Comparison of ENCODE assay signal across 9 mouse cellular contexts in the genomic region with DNA sequence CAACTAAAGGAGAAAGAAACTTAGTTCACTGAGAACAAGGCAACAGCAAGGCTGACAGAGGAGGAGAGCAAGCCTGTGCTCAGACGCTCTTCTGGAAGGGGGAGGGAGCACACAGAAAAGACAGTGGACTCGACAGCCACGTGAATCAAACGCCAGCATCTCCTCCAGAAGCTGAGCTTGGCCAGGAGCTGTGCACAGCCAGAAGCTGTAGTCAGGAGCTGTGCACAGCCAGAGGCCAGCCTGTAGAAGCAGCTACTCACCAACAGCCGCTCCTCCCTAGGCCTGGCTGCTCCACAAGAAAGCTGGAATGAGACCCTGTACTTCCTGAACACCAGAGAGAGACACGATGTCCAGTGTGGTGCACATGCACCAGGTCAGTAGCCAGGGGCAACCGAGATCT. TPM values are rescaled to one million over a fixed set of nuclear protein-coding genes. Genes with fewer than 3 reads are reported as not detected.
A peak's percentile ranks its signal among the peaks of the same experiment; 100 is the strongest.
DNase-seq lines count a peak whose midpoint lies in the region; ATAC-seq and TF ChIP-seq lines count a peak whose summit lies in the region.
"Had no signal": no experiment of that assay in that cellular context is flagged by ENCODE, and none has a peak within 500 bp of the region (broad histone marks: within the 10 kb centered on the region; RNA-seq: fewer than 3 reads in every experiment).

No protein-coding gene starts in this region.

- no peak overlapping the region for H3K9ac ChIP-seq in hindbrain, embryonic 11.5 days (ENCODE audit: low read depth, low read length)
- H3K9ac ChIP-seq in midbrain, embryonic 13.5 days (replicated peaks), result no peak overlapping the region
- H3K9ac ChIP-seq in midbrain, embryonic 14.5 days (replicated peaks; ENCODE audit: low read length), result no peak overlapping the region
- no peak overlapping the region; the same call in 1 of the 2 replicates for H3K9ac ChIP-seq in hindbrain, postnatal 0 days (replicated peaks; ENCODE audit: low read length)
- no peak overlapping the region for H3K9ac ChIP-seq in stomach, embryonic 15.5 days

- no peak overlapping the region for H3K4me3 ChIP-seq in hindbrain, embryonic 10.5 days
- no peak overlapping the region for H3K4me3 ChIP-seq in hindbrain, embryonic 11.5 days (ENCODE audit: low read depth, low read length)
- H3K4me3 ChIP-seq in midbrain, embryonic 13.5 days (replicated peaks), result no peak overlapping the region
- H3K4me3 ChIP-seq in midbrain, embryonic 14.5 days (replicated peaks; ENCODE audit: low read depth, low read length), result no peak overlapping the region
- H3K4me3 ChIP-seq in hindbrain, postnatal 0 days (ENCODE audit: low read length), result no peak overlapping the region
- no peak overlapping the region for H3K4me3 ChIP-seq in stomach, embryonic 15.5 days (replicated peaks)

- TF ChIP-seq CTCF in hindbrain, postnatal 0 days (IDR thresholded peaks at IDR 0.05; ENCODE audit: low read depth), result no peak

- H3K27me3 ChIP-seq in hindbrain, embryonic 10.5 days (ENCODE audit: insufficient read depth, poor library complexity, severe bottlenecking), result peaks cover 19% of the 10 kb centered on the region; the same call in 1 of the 2 replicates
- H3K27me3 ChIP-seq in hindbrain, embryonic 11.5 days (ENCODE audit: control insufficient read depth, insufficient read depth, low read length), result no peaks in the 10 kb centered on the region
- H3K27me3 ChIP-seq in midbrain, embryonic 13.5 days, result peaks cover 3% of the 10 kb centered on the region; the same call in 1 of the 2 replicates
- H3K27me3 ChIP-seq in midbrain, embryonic 14.5 days (ENCODE audit: control insufficient read depth, insufficient read depth, low read length), result no peaks in the 10 kb centered on the region
- no peaks in the 10 kb centered on the region for H3K27me3 ChIP-seq in hindbrain, postnatal 0 days (ENCODE audit: insufficient read depth, low read length)
- H3K27me3 ChIP-seq in stomach, embryonic 15.5 days (replicated peaks), result no peaks in the 10 kb centered on the region

- H3K4me2 ChIP-seq in hindbrain, embryonic 11.5 days (replicated peaks; ENCODE audit: low read depth, low read length), result no peak overlapping the region
- no peak overlapping the region for H3K4me2 ChIP-seq in midbrain, embryonic 13.5 days (replicated peaks)
- H3K4me2 ChIP-seq in midbrain, embryonic 14.5 days (ENCODE audit: low read length), result no peak overlapping the region
- H3K4me2 ChIP-seq in hindbrain, postnatal 0 days (ENCODE audit: low read depth, low read length), result no peak overlapping the region
- H3K4me2 ChIP-seq in stomach, embryonic 15.5 days, result no peak overlapping the region

- H3K4me1 ChIP-seq in hindbrain, embryonic 10.5 days (replicated peaks), result peaks cover 69% of the 10 kb centered on the region
- peaks cover 23% of the 10 kb centered on the region for H3K4me1 ChIP-seq in hindbrain, embryonic 11.5 days (replicated peaks; ENCODE audit: control insufficient read depth, insufficient read depth, low read length)
- H3K4me1 ChIP-seq in midbrain, embryonic 13.5 days (replicated peaks), result peaks cover 83% of the 10 kb centered on the region
- H3K4me1 ChIP-seq in midbrain, embryonic 14.5 days (ENCODE audit: control insufficient read depth, insufficient read depth, low read length), result peaks cover 66% of the 10 kb centered on the region
- peaks cover 14% of the 10 kb centered on the region; the same call in 1 of the 2 replicates for H3K4me1 ChIP-seq in hindbrain, postnatal 0 days (ENCODE audit: insufficient read depth, low read length)
- H3K4me1 ChIP-seq in stomach, embryonic 15.5 days, result peaks cover 37% of the 10 kb centered on the region

- H3K9me3 ChIP-seq in hindbrain, embryonic 10.5 days, result no peaks in the 10 kb centered on the region
- no peaks in the 10 kb centered on the region for H3K9me3 ChIP-seq in hindbrain, embryonic 11.5 days (ENCODE audit: control insufficient read depth, low read length)
- no peaks in the 10 kb centered on the region for H3K9me3 ChIP-seq in midbrain, embryonic 13.5 days
- no peaks in the 10 kb centered on the region for H3K9me3 ChIP-seq in midbrain, embryonic 14.5 days (ENCODE audit: control insufficient read depth, low read length)
- H3K9me3 ChIP-seq in hindbrain, postnatal 0 days (ENCODE audit: low read length), result no peaks in the 10 kb centered on the region
- no peaks in the 10 kb centered on the region for H3K9me3 ChIP-seq in stomach, embryonic 15.5 days

- 0 out of 2 replicates have a peak overlapping the region, but pooled peaks have one; percentile 59 for H3K27ac ChIP-seq in hindbrain, embryonic 10.5 days
- no peak overlapping the region for H3K27ac ChIP-seq in hindbrain, embryonic 11.5 days (ENCODE audit: low read depth, low read length)
- peak overlapping the region; percentile 31 for H3K27ac ChIP-seq in midbrain, embryonic 13.5 days
- no peak overlapping the region; the same call in 1 of the 2 replicates for H3K27ac ChIP-seq in midbrain, embryonic 14.5 days (replicated peaks; ENCODE audit: low read depth, low read length)
- peak overlapping the region; percentile 11; the same call in 1 of the 2 replicates for H3K27ac ChIP-seq in hindbrain, postnatal 0 days
- H3K27ac ChIP-seq in stomach, embryonic 15.5 days, result peak overlapping the region; percentile 28; the same call in 1 of the 2 replicates

- H3K36me3 ChIP-seq in hindbrain, embryonic 10.5 days, result peaks cover 9% of the 10 kb centered on the region
- H3K36me3 ChIP-seq in hindbrain, embryonic 11.5 days (ENCODE audit: control insufficient read depth, insufficient read depth, low read length), result no peaks in the 10 kb centered on the region
- peaks cover 13% of the 10 kb centered on the region for H3K36me3 ChIP-seq in midbrain, embryonic 13.5 days
- H3K36me3 ChIP-seq in midbrain, embryonic 14.5 days (ENCODE audit: control insufficient read depth, insufficient read depth, low read length), result peaks cover 9% of the 10 kb centered on the region
- H3K36me3 ChIP-seq in hindbrain, postnatal 0 days (ENCODE audit: insufficient read depth, low read length), result no peaks in the 10 kb centered on the region
- H3K36me3 ChIP-seq in stomach, embryonic 15.5 days, result no peaks in the 10 kb centered on the region

- 37% methylated on average over 7 of the region's 7 CpGs for WGBS in hindbrain, embryonic 10.5 days
- WGBS in hindbrain, embryonic 11.5 days, result 41% methylated on average over 7 of the region's 7 CpGs
- WGBS in midbrain, embryonic 13.5 days, result 35% methylated on average over 7 of the region's 7 CpGs
- 25% methylated on average over 7 of the region's 7 CpGs for WGBS in midbrain, embryonic 14.5 days
- WGBS in hindbrain, postnatal 0 days, result 35% methylated on average over 7 of the region's 7 CpGs
- 33% methylated on average over 7 of the region's 7 CpGs for WGBS in stomach, embryonic 15.5 days

- no peak for DNase-seq in hindbrain, embryonic 10.5 days (ENCODE audit: low spot score)
- no peak for DNase-seq in hindbrain, embryonic 11.5 days (ENCODE audit: low spot score)
- no peak for DNase-seq in midbrain, embryonic 14.5 days
- no peak for DNase-seq in hindbrain, postnatal 0 days (ENCODE audit: low spot score)
- no peak for DNase-seq in thymus, postnatal 0 days (ENCODE audit: low spot score)
- no peak for DNase-seq in spleen, adult 12 weeks (ENCODE audit: low spot score)
- DNase-seq: thymus, postnatal 4 days had no signal

- ATAC-seq in hindbrain, embryonic 11.5 days (ENCODE audit: low FRiP score), result no peak
- no peak for ATAC-seq in midbrain, embryonic 13.5 days
- ATAC-seq in midbrain, embryonic 14.5 days (ENCODE audit: low FRiP score, low TSS enrichment), result no peak
- ATAC-seq in hindbrain, postnatal 0 days, result no peak
- ATAC-seq in stomach, embryonic 15.5 days (ENCODE audit: insufficient read depth, low FRiP score, low read depth), result peak; percentile 14; the same call in 1 of the 2 replicates

RNA-seq across cellular contexts. Expression of a gene that starts 37.4 kb away (rescaled TPM):
- 13.9 and 20.1 TPM in 2 replicates for polyA plus RNA-seq in hindbrain, embryonic 10.5 days (2016; fragmentation: Nextera tagmentation; extraction: Ambion mirVana)
- 12.2 and 12.9 TPM in 2 replicates for polyA plus RNA-seq in hindbrain, embryonic 11.5 days (2014; fragmentation: Nextera tagmentation; extraction: Ambion mirVana)
- polyA plus RNA-seq in midbrain, embryonic 13.5 days (2015; fragmentation: Nextera tagmentation; extraction: Ambion mirVana), result 27.5 and 31.8 TPM in 2 replicates
- 16.4 and 25.1 TPM in 2 replicates for polyA plus RNA-seq in midbrain, embryonic 14.5 days (2014; fragmentation: Nextera tagmentation; extraction: Ambion mirVana)
- total RNA-seq in hindbrain, postnatal 0 days (2014; rRNA removed), result 62.2 and 62.8 TPM in 2 replicates
- polyA plus RNA-seq in hindbrain, postnatal 0 days (2015; fragmentation: Nextera tagmentation; extraction: Ambion mirVana), result 11.5 and 12.2 TPM in 2 replicates
- 8.3 and 9.7 TPM in 2 replicates for polyA plus RNA-seq in stomach, embryonic 15.5 days (2015; fragmentation: Nextera tagmentation; extraction: Ambion mirVana)
- polyA plus RNA-seq in thymus, postnatal 0 days (2015; fragmentation: Nextera tagmentation; extraction: Ambion mirVana), result 3.0 and 3.4 TPM in 2 replicates

Comparison
In these comparisons a context has a peak if more than half of its experiments do, and no peak if none do; other contexts are left out.
1. H3K27ac ChIP-seq: peak in hindbrain, embryonic 10.5 days (single experiment), midbrain, embryonic 13.5 days (single experiment), hindbrain, postnatal 0 days (single experiment) and stomach, embryonic 15.5 days (single experiment); none in hindbrain, embryonic 11.5 days (single experiment) and midbrain, embryonic 14.5 days (single experiment).